Mouse (Mus musculus): ENCODE data around the gene Kif17. TPM values are rescaled to one million over a fixed set of nuclear protein-coding genes. Genes with fewer than 3 reads are reported as not detected.

Gene Kif17
- total and polyA plus RNA-seq, 3 experiments: 0.54 to 2.5 TPM; not detected in 1

- DNase-seq (ENCODE audit: low read depth, low spot score): no peak
- H3K27me3 ChIP-seq (ENCODE audit: control insufficient read depth in 1 of 2, insufficient read depth in 2 of 2, low read length in 2 of 2): no peaks in the 10 kb centered on the region
- TF ChIP-seq NELFE (IDR thresholded peaks at IDR 0.05; ENCODE audit: low read depth, low read length): no peak
- no peak for TF ChIP-seq CHD2 (IDR thresholded peaks at IDR 0.05; ENCODE audit: low read length)
- H3K79me2 ChIP-seq (ENCODE audit: control insufficient read depth, insufficient read depth, low read length, poor library complexity): peaks cover 35% of the 10 kb centered on the region
- H3K27ac ChIP-seq (ENCODE audit: control insufficient read depth, low read depth, low read length): no peak overlapping the region
- H3K4me1 ChIP-seq (ENCODE audit: control insufficient read depth in 1 of 2, insufficient read depth in 2 of 2, low read length in 2 of 2): peaks cover 7 to 11% of the 10 kb centered on the region in 2 experiments
- peaks cover 16 to 23% of the 10 kb centered on the region in 2 experiments for H3K36me3 ChIP-seq (ENCODE audit: control insufficient read depth in 1 of 2, insufficient read depth in 2 of 2, low read length in 2 of 2)
- H3K9ac ChIP-seq (ENCODE audit: control insufficient read depth, low read depth, low read length, poor library complexity, severe bottlenecking): no peak overlapping the region
- H3K4me3 ChIP-seq (ENCODE audit: control insufficient read depth in 1 of 2, insufficient read depth in 1 of 2, low read depth in 2 of 2, low read length in 2 of 2): no peak overlapping the region
- H3K9me3 ChIP-seq (replicated peaks; ENCODE audit: insufficient read depth, low read length): no peaks in the 10 kb centered on the region
Observed at GRCm38 (mm10) chr4:138220761-138221160, 29.5 kb upstream of the Kif17 start.

DNA sequence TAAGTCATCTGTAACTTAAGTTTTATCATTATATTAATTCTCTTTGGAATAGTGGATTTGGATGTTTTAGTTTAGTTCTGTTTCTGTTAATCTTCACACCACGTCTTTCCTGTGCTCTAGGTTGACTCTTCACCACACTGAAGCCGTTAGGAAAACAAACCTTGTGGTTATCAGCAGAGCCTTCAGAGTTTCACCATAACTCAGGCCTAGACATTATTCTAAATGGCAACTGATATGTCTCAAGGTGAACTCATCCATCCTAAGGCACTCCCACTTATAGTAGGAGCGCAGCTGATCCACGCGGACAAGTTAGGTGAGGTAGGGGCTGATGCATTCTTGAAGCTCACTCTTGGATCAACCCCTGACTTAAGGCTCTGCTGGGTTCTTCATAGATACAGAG is 28.8 kb upstream of the Kif17 start:
- Histone ChIP-seq H3K27ac (ENCODE audit: control insufficient read depth, low read depth, low read length) (no peak overlapping the region), H3K79me2 (ENCODE audit: control insufficient read depth, insufficient read depth, low read length, poor library complexity) (peaks cover 33% of the 10 kb centered on the region), H3K4me1 (ENCODE audit: control insufficient read depth in 1 of 2, insufficient read depth in 2 of 2, low read length in 2 of 2) (peaks cover 6 to 9% of the 10 kb centered on the region in 2 experiments), H3K27me3 (ENCODE audit: control insufficient read depth in 1 of 2, insufficient read depth in 2 of 2, low read length in 2 of 2) (no peaks in the 10 kb centered on the region), H3K9ac (ENCODE audit: control insufficient read depth, low read depth, low read length, poor library complexity, severe bottlenecking) (no peak overlapping the region), H3K4me3 (ENCODE audit: control insufficient read depth in 1 of 2, insufficient read depth in 1 of 2, low read depth in 2 of 2, low read length in 2 of 2) (no peak overlapping the region), H3K9me3 (replicated peaks; ENCODE audit: insufficient read depth, low read length) (no peaks in the 10 kb centered on the region), H3K36me3 (ENCODE audit: control insufficient read depth in 1 of 2, insufficient read depth in 2 of 2, low read length in 2 of 2) (peaks cover 14 to 26% of the 10 kb centered on the region in 2 experiments)
- no peak for TF ChIP-seq SMC3 (IDR thresholded peaks at IDR 0.05; ENCODE audit: low read depth, low read length)
- TF ChIP-seq BHLHE40 (IDR thresholded peaks at IDR 0.05; ENCODE audit: borderline replicate concordance, low read depth, low read length): no peak
- TF ChIP-seq CTCF (IDR thresholded peaks at IDR 0.05 in 2 of 3, conservative IDR thresholded peaks at IDR 0.05 in 1 of 3; ENCODE audit: control insufficient read depth in 1 of 3, insufficient read depth in 1 of 3, low read depth in 2 of 3, low read length in 3 of 3, poor library complexity in 1 of 3, severe bottlenecking in 1 of 3): no peak
- TF ChIP-seq ELF1 (IDR thresholded peaks at IDR 0.05; ENCODE audit: low read depth, low read length): no peak
- TF ChIP-seq TCF12 (IDR thresholded peaks at IDR 0.05; ENCODE audit: low read depth, low read length): no peak
- TF ChIP-seq GATA1 (IDR thresholded peaks at IDR 0.05; ENCODE audit: low read depth, low read length): no peak
- TF ChIP-seq MAZ (IDR thresholded peaks at IDR 0.05; ENCODE audit: low read depth, low read length): no peak
- TF ChIP-seq TBP (IDR thresholded peaks at IDR 0.05; ENCODE audit: low read depth, low read length): no peak
- no peak for TF ChIP-seq KAT2A (conservative IDR thresholded peaks at IDR 0.05; ENCODE audit: low read depth, low read length)
- TF ChIP-seq JUND (IDR thresholded peaks at IDR 0.05; ENCODE audit: low read depth, low read length): no peak
- DNase-seq (ENCODE audit: low read depth, low spot score): no peak

DNA sequence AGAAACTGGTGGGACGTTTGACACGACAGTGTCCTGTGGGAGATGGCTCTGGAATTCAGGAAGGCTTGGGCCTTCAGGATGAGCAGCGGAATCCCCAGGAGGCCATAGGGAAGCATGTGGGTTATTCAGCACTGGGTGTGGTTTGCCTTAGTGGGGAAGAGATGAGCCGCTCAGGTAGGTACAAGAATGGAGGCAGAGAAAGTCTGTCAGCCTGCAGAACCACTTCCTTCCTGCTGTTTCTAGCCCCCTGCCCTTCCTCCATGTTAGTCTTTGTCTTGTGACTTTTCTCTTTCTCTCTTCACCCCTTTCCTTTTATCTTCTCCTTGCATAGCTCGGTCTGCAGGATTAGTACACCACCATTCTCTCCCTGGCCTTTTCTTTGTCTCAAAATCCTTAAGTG is 27.8 kb upstream of the Kif17 start:
- peaks cover 28% of the 10 kb centered on the region for H3K79me2 ChIP-seq (ENCODE audit: control insufficient read depth, insufficient read depth, low read length, poor library complexity)
- H3K9me3 ChIP-seq (replicated peaks; ENCODE audit: insufficient read depth, low read length): no peaks in the 10 kb centered on the region
- H3K36me3 ChIP-seq (ENCODE audit: control insufficient read depth in 1 of 2, insufficient read depth in 2 of 2, low read length in 2 of 2): peaks cover 14 to 29% of the 10 kb centered on the region in 2 experiments
- H3K4me1 ChIP-seq (ENCODE audit: control insufficient read depth in 1 of 2, insufficient read depth in 2 of 2, low read length in 2 of 2): peaks cover 6 to 9% of the 10 kb centered on the region in 2 experiments
- no peak for DNase-seq (ENCODE audit: low read depth, low spot score)
- H3K9ac ChIP-seq (ENCODE audit: control insufficient read depth, low read depth, low read length, poor library complexity, severe bottlenecking): no peak overlapping the region
- H3K27ac ChIP-seq (ENCODE audit: control insufficient read depth, low read depth, low read length): no peak overlapping the region
- H3K4me3 ChIP-seq (ENCODE audit: control insufficient read depth in 1 of 2, insufficient read depth in 1 of 2, low read depth in 2 of 2, low read length in 2 of 2): no peak overlapping the region
- TF ChIP-seq RAD21 (IDR thresholded peaks at IDR 0.05; ENCODE audit: low read depth, low read length): no peak
- no peak for TF ChIP-seq MAFK (IDR thresholded peaks at IDR 0.05; ENCODE audit: borderline replicate concordance, low read depth, low read length)
- no peak for TF ChIP-seq MXI1 (IDR thresholded peaks at IDR 0.05; ENCODE audit: low read depth, low read length)
- no peak for TF ChIP-seq E2F4 (IDR thresholded peaks at IDR 0.05; ENCODE audit: borderline replicate concordance, low read depth, low read length)
- TF ChIP-seq MEF2A (IDR thresholded peaks at IDR 0.05; ENCODE audit: extremely low read depth, insufficient replicate concordance, low read depth, low read length, poor library complexity, severe bottlenecking): no peak
- no peak for TF ChIP-seq SIN3A (IDR thresholded peaks at IDR 0.05; ENCODE audit: low read length)
- TF ChIP-seq ETS1 (IDR thresholded peaks at IDR 0.05; ENCODE audit: low read depth, low read length): no peak
- TF ChIP-seq USF1 (IDR thresholded peaks at IDR 0.05; ENCODE audit: low read depth, low read length): no peak
- TF ChIP-seq TBP (IDR thresholded peaks at IDR 0.05; ENCODE audit: low read depth, low read length): no peak
- no peak for TF ChIP-seq KAT2A (conservative IDR thresholded peaks at IDR 0.05; ENCODE audit: low read depth, low read length)
- TF ChIP-seq ELF1 (IDR thresholded peaks at IDR 0.05; ENCODE audit: low read depth, low read length): no peak
- no peak for TF ChIP-seq MAZ (IDR thresholded peaks at IDR 0.05; ENCODE audit: low read depth, low read length)
- no peaks in the 10 kb centered on the region for H3K27me3 ChIP-seq (ENCODE audit: control insufficient read depth in 1 of 2, insufficient read depth in 2 of 2, low read length in 2 of 2)

Measured in MEL (cell line).